Mouse (Mus musculus) limb, embryonic 14.5 days (tissue): ENCODE measurements around the gene Ptdss2. TPM values are rescaled to one million over a fixed set of nuclear protein-coding genes. Genes with fewer than 3 reads are reported as not detected.

Source experiments
- ATAC-seq: fragments of 200-750 bp; cut with Nextera tagmentation; 2 replicates; pipeline ENCODE4 v1.8.0; 2017; ENCODE audit warnings: low read depth, moderate number of reproducible peaks, moderate TSS enrichment; ENCODE audit not compliant: low FRiP score
- DNase-seq: peaks from one replicate; pipeline ENCODE4 v3.0.0-alpha.2; 2015; ENCODE audit warnings: low spot score
- H3K27ac ChIP-seq: fragments of 300-500 bp; sonication (generic); replicated peaks from 2 replicates; pipeline ENCODE4 v1.5.1; 2014; ENCODE audit warnings: low read depth, mild to moderate bottlenecking, low read length, moderate library complexity, mixed read lengths
- H3K27me3 ChIP-seq: fragments of 300-500 bp; sonication (generic); 2 replicates; pipeline ENCODE4 v1.6.1; 2014; ENCODE audit warnings: low read length, mixed read lengths; ENCODE audit not compliant: control insufficient read depth, insufficient read depth
- H3K36me3 ChIP-seq: fragments of 300-500 bp; sonication (generic); 2 replicates; pipeline ENCODE4 v1.6.1; 2014; ENCODE audit warnings: mild to moderate bottlenecking, low read length, moderate library complexity, mixed read lengths; ENCODE audit not compliant: control insufficient read depth, insufficient read depth
- H3K4me1 ChIP-seq: fragments of 300-500 bp; sonication (generic); 2 replicates; pipeline ENCODE4 v1.6.1; 2014; ENCODE audit warnings: antibody characterized with exemption, low read length, mixed read lengths; ENCODE audit not compliant: control insufficient read depth, insufficient read depth
- H3K4me2 ChIP-seq: fragments of 300-500 bp; sonication (generic); replicated peaks from 2 replicates; pipeline ENCODE4 v1.6.1; 2014; ENCODE audit warnings: low read depth, mild to moderate bottlenecking, low read length, moderate library complexity; ENCODE audit not compliant: severe bottlenecking
- H3K4me3 ChIP-seq: fragments of 300-500 bp; sonication (generic); replicated peaks from 2 replicates; pipeline ENCODE4 v1.5.1; 2014; ENCODE audit warnings: low read length
- H3K9ac ChIP-seq: fragments of 300-500 bp; sonication (generic); 2 replicates; pipeline ENCODE4 v1.6.1; 2014; ENCODE audit warnings: mild to moderate bottlenecking, low read depth, low read length, moderate library complexity; ENCODE audit not compliant: severe bottlenecking
- H3K9me3 ChIP-seq: fragments of 300-500 bp; sonication (generic); 2 replicates; pipeline ENCODE4 v1.6.1; 2016; ENCODE audit warnings: low read length; ENCODE audit not compliant: control insufficient read depth
- POLR2A ChIP-seq: fragments of 200-500 bp; IDR thresholded peaks from 2 replicates; pipeline ENCODE4 v1.8.0; 2012; ENCODE audit warnings: inconsistent platforms, mild to moderate bottlenecking, moderate library complexity, borderline replicate concordance; ENCODE audit not compliant: insufficient read depth, insufficient read length; ENCODE audit errors: extremely low read depth
- WGBS: fragments of 180-500 bp; shearing (Covaris S2); extraction: QIAGEN DNeasy Blood & Tissue Kit; methylation state at CpG from one replicate; pipeline ENCODE4 v1.1.7; 2014; 5-methylcytosine and 5-hydroxymethylcytosine counted together
- polyA plus RNA-seq, 2 experiments: library from polyadenylated mRNA; depleted of rRNA in 1 of 2; stranded (reverse) in 1 of 2; unstranded in 1 of 2; fragments of >200 nt; fragmentation: Nextera tagmentation in 1 of 2; extraction: Ambion mirVana in 1 of 2; gene quantifications; 2 replicates each; pipeline versions ENCODE4 v1.2.1 to v1.2.3; 2012 to 2014

Ptdss2 gene
- polyA plus RNA-seq, 2 experiments: 49.2 to 67.8 TPM

- Histone ChIP-seq H3K27ac (no peak overlapping the region), H3K36me3 (peaks cover 61% of the 10 kb centered on the region), H3K9ac (no peak overlapping the region), H3K27me3 (no peaks in the 10 kb centered on the region), H3K4me3 (no peak overlapping the region), H3K4me1 (peaks cover 10% of the 10 kb centered on the region), H3K9me3 (no peaks in the 10 kb centered on the region), H3K4me2 (no peak overlapping the region)
- ATAC-seq (no peak), DNase-seq (no peak)
- 81% methylated on average over 6 of the region's 6 CpGs for WGBS
- no peak for TF ChIP-seq POLR2A
Observed at GRCm38 (mm10) chr7:141164850-141165249, 42.7 kb downstream of the Ptdss2 start.

- H3K36me3 ChIP-seq: peaks cover 30% of the 10 kb centered on the region
- DNase-seq: no peak
- H3K9ac ChIP-seq: peak overlapping the region; percentile 74
- peak overlapping the region; percentile 74 for H3K4me2 ChIP-seq
- peak overlapping the region; percentile 50 for H3K4me3 ChIP-seq
- H3K27me3 ChIP-seq: no peaks in the 10 kb centered on the region
- TF ChIP-seq POLR2A: no peak
- no peak for ATAC-seq
- H3K4me1 ChIP-seq: peaks cover 12% of the 10 kb centered on the region
- 16% methylated on average over 7 of the region's 7 CpGs for WGBS
- H3K27ac ChIP-seq: peak overlapping the region; percentile 55
- H3K9me3 ChIP-seq: no peaks in the 10 kb centered on the region
Observed at GRCm38 (mm10) chr7:141167901-141168517, 45.8 kb downstream of the Ptdss2 start.

- ATAC-seq: no peak
- no peak for TF ChIP-seq POLR2A
- H3K9me3 ChIP-seq: no peaks in the 10 kb centered on the region
- peak overlapping the region; percentile 74 for H3K4me2 ChIP-seq
- H3K4me3 ChIP-seq: peak overlapping the region; percentile 50
- peak overlapping the region; percentile 74 for H3K9ac ChIP-seq
- peak overlapping the region; percentile 55 for H3K27ac ChIP-seq
- H3K27me3 ChIP-seq: no peaks in the 10 kb centered on the region
- peaks cover 25% of the 10 kb centered on the region for H3K36me3 ChIP-seq
- under 1% methylated on average over 21 of the region's 22 CpGs for WGBS
- DNase-seq: peak; percentile 63
- peaks cover 16% of the 10 kb centered on the region for H3K4me1 ChIP-seq
Observed at GRCm38 (mm10) chr7:141168518-141168953, 46.4 kb downstream of the Ptdss2 start.

DNA sequence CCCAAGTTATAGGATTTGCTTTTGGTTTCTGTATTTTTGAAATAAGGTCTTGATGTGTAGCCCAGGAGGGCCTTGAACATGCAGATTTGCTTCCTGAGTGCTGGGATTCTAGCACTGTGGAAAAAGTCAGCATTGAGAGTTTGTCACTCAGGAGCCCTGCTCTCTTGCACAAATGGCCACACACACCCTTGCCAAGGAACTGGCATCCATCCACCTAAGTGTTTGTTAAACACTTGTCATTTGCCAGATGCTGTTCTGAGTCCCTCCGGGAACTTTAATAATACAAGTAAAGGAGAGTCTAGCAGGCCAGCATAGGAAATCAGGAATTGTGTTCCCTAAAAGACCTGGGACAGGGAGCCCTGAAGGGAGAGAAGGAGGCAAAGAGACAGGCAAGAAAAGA, 47.1 kb downstream of the Ptdss2 start:
- DNase-seq (no peak), ATAC-seq (no peak)
- WGBS: 72% methylated on average over 1 of the region's 1 CpGs
- no peak for TF ChIP-seq POLR2A
- peaks cover 16% of the 10 kb centered on the region for H3K4me1 ChIP-seq
- no peak overlapping the region for H3K27ac ChIP-seq
- H3K4me2 ChIP-seq: no peak overlapping the region
- H3K9me3 ChIP-seq: no peaks in the 10 kb centered on the region
- H3K4me3 ChIP-seq: no peak overlapping the region
- H3K27me3 ChIP-seq: no peaks in the 10 kb centered on the region
- H3K9ac ChIP-seq: 0 out of 2 replicates have a peak overlapping the region, but pooled peaks have one; percentile 74
- peaks cover 18% of the 10 kb centered on the region for H3K36me3 ChIP-seq

DNA sequence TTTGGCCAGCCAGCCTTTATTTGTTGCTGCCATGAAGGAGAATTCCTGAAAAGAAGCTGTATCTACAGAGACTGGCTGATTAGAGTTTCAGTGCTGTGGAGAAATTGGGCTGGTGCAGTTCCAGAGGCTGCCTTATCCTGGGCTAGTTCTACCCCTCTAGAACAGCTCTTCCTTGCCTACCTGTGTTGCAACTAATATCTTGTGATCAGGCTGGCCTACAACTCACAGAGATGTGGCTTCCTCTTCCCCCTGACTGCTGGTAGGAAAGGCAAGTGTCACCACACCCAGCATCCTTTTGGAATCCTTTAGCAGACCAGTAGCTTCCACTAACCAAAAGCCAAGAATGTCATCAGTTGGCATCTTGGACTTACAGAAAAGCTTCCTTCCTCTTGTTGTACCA, 47.7 kb downstream of the Ptdss2 start:
- Histone ChIP-seq H3K4me2 (no peak overlapping the region), H3K9me3 (no peaks in the 10 kb centered on the region), H3K9ac (no peak overlapping the region), H3K4me3 (no peak overlapping the region), H3K4me1 (peaks cover 16% of the 10 kb centered on the region), H3K27me3 (no peaks in the 10 kb centered on the region), H3K27ac (no peak overlapping the region), H3K36me3 (peaks cover 14% of the 10 kb centered on the region)
- DNase-seq (no peak), ATAC-seq (no peak)
- no peak for TF ChIP-seq POLR2A
